Mouse (Mus musculus) right cerebral cortex, postnatal 10 days (tissue): Measurements from ENCODE around the gene Lrba.

Experiments
- DNase-seq, 2 experiments: peaks; one replicate each; pipeline ENCODE4 v3.0.0; 2021; ENCODE audit warnings: low spot score in 2 of 2

Gene Lrba

DNA sequence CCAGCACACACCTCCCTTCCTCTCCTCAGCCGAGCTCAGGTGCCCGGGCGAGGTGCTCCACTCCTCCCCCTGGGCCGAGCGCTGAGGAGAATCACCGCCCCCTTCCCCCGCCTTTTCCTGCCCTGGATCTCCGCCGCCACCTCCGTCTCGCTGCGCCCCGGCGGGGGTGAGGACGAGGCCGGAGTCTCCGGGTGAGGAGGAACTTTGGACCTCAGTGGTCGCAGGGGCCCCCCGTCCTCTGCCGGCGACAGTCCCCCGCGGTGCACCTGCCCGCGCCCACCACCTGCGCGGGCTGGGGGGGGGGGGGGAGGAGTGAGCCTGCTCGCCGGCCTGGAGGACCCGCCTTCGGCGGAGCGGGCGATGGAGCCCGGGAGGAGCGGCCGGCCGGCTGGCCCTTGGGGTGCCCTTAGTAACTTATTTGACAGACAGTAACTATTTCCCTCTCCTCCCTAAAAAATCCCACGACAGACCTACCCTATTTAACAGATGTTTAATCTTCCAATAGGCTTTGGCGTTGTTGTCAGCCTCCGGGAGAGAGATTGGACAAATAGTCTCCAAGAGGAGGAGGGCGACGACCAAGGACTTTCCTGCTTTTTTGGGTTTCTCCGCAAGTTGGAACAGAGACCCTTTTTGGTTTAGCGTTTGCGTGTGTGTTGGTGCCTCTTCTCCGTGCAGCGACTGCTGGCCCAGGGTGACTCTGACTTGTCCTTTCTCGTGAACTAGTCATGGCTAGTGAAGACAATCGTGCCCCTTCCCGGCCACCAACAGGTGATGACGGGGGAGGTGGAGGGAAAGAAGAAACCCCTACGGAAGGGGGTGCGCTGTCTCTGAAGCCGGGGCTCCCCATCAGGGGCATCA, at the start of gene Lrba:
TSS of gene Lrba (plus strand) at position 117 of the 858 bp plus-strand sequence.
- DNase-seq, result peak; percentile 71 to 76

DNA sequence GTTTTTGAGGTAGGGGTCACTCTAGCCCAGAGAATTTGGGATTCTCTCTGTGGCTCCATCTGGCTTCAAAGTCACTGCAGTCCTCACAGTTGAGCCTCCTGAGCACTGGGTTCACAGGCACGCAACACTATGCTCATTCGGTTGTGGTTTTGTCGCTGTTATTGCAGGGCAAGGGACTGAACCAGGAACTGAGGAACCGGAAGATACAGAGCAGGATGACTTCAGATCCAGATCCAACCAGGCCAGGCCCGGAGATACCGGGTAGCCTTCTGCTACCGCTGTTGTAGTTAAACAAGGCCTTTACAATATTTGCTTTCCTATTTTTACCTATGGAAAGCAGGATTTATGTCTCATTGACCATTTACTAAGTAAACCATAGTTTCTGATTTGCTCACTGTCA, 44.8 kb upstream of the Lrba start:
- no peak for DNase-seq

DNA sequence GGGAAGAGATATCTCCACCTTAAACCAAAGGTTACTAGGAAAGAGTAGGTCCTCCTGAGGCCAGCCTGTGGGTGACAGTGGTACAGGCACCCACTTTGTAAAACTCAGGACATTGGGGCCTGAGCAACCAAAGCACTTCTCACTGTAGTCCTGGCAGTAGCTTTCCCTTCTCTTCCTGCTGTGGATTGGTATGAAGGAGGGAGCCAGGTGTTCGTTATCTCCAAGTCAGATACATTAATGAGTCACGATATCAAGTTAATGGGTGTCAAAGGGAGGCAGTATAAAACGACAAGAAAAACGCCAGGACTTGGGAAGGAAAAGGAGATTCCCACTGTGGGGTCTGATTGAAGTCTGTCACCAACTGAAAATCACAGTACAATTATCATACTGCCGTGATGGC, 43.4 kb upstream of the Lrba start:
- DNase-seq, result no peak

DNA sequence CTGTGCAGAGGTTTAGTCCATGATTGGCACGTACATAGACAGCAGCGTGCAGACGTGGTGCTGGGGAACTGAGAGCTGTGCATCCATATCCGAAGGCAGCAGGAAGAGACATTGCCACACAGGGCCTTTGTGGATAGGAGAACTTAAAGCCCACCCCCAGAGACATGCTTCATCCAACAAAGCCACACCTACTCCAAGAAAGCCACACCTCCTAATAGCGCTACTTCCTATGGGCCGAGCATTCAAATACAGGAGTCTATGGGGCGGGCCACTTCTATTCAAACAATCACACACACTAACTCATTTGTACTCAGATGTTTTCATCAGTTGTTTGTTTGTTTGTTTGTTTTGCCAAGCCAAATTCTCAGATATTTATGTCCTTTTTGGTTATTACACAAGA, 39.9 kb upstream of the Lrba start:
- no peak for DNase-seq

DNA sequence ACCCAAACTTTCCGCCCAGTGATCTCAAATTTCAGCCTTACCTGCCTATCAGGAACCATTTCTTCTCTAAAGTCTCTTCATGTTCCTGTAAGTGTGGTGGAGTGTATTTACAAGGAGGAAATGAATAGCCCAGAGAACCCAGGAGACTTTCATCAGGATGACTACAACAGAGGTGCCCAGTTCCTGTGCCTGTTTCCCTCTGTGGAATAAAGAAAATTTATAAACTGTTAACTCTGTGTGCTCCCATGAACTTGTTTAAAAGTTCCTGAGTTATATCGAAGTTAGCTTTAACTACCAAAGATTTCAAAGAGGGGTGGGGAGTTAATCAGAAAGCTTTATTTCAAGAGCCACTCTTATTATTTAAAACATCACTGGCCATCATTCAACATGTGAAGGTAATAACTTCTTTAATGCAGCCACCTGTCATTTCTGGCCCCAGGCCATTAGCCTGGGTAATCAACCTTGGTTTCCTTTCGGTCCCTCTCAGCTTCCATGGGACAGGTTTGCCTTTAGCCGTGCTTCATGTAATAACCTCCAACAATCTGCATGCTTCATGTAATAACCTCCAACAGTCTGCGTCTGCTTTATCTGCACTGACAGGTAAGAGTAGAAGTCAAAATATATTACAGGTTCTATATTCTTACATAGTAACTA, 36.6 kb upstream of the Lrba start:
- no peak for DNase-seq

DNA sequence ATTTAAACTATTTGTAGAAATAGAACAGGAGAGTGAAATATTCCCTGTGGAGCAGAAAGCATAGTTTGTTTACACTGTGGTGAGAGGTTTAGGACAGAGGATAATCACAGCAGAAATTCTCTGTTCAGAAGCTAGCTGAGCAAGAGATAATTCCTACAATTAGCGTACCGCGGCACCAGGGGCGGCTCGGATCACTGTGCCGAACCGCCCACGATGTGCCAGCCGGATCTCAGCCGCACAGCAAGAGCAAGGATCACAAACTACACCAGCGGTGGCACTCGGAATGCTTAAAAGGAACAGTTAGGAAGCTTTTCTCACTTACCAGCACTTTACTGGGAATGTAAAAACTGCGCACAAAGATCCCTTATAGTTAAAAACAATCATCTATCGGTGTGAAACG, 28.5 kb upstream of the Lrba start:
- DNase-seq, result peak; percentile 31 to 47

DNA sequence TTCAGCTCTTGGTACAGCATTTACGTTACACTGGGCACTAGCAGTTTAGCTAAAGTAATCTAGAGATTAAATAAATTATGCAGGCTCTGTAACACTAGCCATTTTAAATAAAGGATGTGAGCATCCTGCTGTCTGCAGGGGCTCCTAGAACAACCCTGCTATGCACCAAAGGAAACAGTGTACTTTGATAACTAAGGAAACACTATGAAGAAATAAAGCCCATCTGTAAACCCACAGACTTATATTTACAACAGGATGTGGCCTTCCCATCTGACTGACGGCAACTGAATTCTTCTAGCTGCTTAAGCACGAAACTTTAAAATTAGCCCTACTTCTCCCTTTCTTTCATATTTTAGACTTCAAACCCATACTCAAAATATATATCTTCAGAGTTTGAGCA, 28.0 kb upstream of the Lrba start:
- no peak for DNase-seq

DNA sequence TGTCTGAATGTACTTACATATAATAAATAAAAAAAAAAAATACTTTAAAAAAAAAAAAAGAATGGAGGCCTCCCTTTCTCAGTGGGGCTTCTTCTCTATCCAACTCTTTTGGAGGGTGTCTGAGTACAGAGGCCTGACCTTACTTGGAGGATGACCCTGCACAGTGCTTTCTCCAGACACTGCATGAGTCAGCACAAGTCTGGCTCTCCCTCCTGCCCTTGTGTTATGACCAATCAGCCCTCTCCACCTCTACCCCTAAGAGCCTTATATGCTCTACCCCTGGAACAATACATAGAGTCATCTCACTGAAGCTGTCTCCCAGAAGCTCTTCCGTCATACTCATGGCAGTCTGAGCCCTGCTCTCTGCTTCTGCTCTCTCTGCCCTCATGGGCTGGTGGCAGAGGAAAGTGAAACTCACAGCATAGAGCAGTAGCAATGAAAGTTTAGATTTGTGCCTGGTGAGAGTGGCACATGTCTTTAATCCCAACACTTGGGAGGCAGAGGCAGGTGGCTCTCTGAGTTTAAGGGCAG, 22.8 kb upstream of the Lrba start:
- DNase-seq, result no peak

DNA sequence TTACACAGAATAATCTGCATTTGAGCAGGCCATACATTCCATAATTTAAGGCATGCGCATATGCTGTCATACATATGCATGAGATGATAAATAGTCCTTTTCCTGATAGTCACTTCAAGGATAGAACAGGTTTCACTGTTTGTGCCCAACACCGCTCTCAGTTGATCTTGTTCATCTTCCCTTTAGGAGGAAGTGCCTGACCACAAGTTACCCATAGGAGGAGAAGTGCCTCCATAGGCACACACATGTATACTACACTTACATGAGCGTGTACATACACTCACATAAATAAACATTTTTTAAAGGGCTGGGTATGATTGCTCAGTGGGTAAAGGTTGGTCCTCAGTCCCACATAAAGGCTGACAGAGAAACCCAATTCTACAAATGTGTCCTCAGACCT, 22.0 kb upstream of the Lrba start:
- no peak for DNase-seq

DNA sequence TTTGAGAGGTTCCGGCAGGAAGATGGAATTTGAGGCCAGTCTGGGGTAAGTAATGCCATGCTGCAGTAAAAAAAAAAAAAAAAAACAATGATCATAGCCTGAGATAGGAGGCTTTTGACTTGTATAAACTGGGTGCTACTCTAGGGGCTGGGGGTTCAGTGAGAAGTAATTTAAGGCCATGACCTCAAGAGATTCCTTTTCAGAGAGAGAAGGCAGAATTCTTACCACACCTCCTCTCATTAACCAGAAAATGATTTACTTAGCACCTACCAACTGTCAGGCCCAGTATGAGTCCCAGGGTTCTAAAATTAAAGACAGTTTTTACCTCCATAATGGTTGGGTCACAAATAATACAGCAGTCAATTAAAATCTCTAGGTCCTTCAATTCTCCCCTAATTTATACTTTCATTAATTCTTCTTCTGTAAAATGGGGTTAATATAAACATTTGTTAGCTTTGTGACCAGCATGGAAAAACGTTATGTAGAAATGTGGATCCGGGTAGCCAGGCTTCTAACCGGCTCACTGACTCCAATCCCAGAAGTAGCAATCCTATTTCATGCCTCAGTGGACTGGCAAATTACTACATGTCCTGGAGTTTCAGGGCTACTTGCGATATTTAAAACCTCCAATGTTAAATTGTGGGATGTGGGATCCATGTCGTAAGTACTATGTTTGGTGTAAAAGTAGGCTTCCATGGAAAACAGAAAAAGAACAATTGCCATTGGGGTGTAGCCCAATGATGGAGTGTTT, 19.7 kb upstream of the Lrba start:
- no peak for DNase-seq

DNA sequence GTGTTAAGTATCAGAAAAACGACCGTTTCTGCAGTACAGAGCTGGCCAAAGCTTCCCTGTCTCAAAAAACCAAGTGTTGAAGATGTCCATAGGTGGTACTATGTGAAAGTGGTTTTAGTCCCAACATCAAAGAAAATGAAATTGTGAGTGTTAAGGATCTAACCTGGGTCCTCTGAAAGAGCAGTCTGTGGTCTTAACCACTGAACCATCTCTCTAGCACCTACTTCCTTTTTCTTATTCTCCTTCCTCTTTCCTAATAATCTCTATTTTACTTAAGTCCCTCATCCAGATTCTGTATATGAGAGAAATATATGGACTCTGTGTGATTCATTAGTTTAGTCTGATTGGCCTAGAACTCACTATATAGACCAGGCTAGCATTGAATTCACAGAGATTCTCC, 17.9 kb upstream of the Lrba start:
- DNase-seq, result no peak

DNA sequence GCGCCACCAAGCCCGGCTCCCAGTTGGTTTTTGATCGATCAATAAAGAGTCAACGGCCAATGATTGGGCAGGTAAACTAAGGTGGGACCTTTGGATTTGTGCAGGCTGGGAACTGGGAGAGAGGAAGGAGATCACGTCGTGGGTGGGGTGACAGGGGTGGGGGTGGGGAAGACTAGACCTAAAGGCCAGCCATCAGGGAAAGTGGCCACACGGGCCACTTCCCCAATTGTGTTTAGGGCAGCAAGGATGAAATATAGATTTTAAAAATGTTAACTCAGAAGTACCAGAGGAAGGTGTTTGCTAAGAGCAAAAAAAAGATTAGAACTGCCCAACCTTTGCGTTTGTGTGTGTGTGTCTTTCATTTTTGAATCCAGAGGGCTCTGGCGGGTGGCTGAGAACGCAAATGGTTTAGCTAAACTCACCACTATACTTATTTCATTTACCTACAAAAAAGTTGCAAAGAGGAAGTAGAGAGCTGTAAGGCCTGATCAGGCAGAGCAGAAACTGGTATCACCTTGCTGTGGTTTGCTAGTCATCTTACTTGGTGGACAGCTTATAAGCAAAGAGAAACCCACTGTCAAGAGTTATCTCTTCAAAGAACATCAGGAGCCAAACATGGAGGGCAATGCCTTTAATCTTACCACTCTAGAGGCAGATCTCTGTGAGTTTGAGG, 14.1 kb upstream of the Lrba start:
- DNase-seq, result no peak

DNA sequence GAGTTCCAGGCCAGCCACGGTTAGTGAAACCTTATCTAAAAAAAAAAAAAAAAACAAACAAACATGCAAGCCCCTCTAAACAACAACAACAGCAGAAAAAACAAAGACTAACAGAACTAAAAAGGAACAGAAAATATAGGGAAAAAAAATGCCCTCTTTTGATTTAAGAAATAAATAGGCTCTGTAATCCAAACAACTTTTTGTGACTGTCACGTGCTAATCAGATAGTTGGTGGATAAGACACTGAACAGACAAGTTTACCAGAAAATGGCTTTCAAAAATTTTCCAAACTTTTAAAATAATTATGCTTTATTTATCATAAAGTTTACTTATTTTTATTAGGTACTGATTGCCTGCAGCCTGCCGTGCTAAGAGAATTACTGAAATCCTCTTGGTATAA, 13.5 kb upstream of the Lrba start:
- no peak for DNase-seq

DNA sequence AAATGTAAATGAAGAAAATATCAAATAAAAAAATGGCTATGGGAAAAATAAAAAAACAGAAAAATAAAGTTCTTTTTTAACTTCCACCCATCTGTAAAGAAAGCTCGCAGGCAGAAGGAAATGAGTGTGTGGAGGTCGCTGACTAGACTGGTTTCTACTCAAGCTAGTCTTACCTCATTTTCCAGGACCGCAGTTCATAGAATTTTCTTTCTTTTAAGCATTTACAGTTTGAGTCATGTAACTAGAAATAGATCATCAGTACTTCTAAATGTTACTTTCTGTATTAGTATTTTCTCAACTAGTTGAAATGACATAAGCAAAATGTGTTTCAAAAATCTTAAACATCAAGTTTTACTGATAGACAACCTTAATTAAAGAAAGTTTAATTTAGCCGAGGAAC, 10.2 kb upstream of the Lrba start:
- no peak for DNase-seq

DNA sequence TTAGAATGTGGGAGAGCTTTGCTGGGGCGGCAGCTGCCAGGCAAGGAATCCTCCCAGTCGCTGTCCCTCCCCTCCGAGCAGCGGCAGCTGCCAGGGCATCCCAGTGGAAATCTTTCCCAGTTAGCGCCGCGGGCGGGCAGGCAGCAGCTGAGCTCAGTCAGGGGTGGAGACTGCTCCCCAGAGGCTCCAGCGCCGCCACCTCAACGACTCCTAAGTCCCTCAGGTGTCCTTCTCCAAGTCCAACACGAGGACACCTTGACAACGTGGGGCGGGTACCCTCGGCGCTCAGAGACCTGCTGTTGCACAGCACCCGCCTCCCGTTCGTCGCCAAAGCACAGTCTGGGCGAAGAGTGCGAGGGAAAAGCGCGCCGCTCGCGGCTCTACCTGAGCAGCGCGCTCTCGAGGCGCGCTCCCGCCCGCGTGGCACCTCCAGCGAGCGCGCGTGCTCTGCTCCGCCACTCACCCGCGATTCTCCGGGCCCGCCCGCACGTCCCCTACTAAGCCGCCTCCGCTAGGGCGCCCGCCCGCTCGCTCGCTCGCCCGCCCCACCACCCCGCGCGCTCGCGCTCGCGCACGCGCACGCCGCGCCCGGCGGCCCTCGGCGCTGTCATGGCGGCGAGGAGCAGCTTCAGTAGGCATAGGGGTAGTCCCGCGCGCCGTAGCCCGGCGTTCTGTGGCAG, 706 bp upstream of the Lrba start:
- peak; percentile 92 to 93 for DNase-seq

DNA sequence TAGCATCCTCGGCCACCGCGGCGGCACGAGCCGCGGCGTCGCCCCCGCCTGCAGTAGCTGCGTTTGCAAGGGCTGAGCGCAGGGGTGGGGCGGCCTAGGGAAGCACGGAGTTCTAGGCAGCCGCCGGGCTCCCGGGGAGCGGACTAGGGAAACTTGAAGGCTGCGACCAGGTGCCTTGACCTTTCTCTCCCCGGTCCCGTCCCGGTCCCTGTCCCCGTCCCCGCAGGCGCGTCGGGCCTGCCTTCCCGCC, 241 bp upstream of the Lrba start:
- no peak for DNase-seq

DNA sequence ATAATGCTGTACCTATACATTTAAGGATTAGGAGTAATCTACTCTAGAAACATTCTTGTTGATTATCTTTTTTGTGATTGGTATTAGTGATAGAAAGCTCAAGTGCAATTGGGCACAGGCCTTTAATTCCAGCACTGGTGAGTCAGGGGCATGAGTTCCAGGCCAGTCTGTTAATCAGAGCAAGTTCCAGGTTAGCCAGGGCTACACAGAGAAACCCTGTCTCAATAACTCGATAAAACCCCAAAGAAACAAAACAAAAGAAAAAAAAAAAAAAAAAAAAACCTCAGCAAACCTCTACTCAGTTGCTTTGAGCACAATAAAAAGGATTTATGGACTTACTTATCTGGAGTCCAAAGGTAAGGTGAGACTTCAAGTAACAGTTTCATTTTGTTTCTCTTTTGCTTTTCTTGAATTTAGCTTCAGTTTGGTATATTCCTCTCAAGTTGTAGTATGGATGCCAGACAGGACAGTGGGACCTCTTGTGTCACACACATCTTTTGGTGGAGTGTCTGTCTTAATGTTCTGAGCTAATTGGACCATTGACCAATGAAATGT, 7.1 kb downstream of the Lrba start:
- DNase-seq, result no peak

DNA sequence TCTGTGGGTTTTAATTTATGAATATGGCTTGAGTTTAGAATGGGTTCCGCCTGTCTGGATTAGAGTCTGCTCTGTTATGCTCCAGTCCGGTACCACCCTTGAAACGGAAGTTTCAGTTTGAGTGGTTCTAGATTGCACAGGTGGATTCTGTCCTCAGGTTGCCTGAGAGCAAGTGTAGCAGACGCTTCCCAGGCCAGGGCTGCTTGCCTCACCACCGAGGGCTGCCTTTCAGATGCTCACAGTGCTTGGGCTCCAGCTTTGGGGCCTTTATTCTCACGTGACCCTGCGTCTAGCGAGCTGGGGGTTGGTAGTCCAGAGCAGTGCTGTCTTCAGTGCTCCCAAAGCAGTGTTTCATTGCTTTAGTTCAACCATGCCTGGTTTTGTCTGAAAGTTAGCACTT, 22.7 kb downstream of the Lrba start:
- DNase-seq, result no peak

DNA sequence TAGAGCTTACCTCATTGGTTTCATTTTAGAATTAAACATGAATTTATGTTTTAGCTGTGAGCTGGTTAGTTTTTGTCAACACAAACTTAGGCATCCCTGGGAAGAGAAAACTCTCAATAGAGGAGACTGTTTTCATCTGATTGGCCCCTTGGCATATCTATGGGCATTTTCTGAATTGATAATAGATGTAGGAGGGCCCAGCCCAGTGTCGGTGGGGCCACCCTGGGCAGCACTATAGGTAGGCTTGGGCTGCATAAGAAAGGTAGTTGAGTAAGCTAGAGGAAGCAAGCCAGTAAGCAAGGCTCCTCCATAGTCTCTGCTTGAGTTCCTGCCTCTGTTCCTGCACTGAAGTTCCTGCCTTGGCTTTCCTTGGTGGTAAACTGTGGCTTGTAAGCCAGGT, 26.7 kb downstream of the Lrba start:
- no peak for DNase-seq

DNA sequence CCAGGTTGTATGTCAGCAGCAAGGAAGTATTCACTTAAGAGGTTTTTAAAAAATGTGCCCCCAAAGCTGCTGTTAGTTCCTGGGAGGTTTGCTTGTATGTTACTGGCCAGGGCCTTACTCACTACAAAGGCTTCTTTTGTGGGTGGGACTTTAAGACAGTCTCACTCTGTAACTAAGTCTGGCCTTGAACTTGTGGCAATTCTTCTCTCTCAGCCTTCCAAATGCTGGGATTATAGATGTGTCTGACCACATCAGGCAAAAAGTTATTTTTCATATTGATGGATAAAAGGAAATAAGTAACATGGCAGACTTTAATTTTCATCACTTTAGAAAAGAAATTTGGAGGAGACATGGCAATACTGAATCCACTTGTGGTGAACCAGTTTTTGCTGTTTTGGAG, 28.1 kb downstream of the Lrba start:
- no peak for DNase-seq

DNA sequence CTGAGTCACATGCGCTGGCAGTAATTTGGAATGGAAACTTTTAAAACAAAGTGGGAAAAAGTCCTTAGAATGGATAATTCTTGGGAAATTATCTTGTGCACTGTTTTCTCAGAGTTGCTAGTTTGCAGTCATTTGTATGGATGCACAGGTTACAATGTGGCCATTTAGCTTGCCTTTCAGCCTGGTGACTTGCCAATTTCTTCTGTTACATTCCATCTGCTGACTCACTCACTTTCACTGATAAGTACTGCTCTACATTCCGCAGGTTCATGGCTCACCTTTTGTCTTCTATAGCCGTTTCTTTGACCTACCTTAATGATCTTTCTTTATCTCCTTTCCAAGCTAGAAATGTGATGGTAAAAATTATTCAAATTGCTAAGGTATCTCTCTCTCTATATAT, 28.6 kb downstream of the Lrba start:
- DNase-seq, result no peak
